Mouse (Mus musculus): ENCODE measurements around the gene Bpifa5.
"Not testable (repeated sequence)": the region's sequence is repeated elsewhere in the genome, so short reads cannot be mapped to it uniquely, and the experiment has no call there.

The Bpifa5 gene

DNA sequence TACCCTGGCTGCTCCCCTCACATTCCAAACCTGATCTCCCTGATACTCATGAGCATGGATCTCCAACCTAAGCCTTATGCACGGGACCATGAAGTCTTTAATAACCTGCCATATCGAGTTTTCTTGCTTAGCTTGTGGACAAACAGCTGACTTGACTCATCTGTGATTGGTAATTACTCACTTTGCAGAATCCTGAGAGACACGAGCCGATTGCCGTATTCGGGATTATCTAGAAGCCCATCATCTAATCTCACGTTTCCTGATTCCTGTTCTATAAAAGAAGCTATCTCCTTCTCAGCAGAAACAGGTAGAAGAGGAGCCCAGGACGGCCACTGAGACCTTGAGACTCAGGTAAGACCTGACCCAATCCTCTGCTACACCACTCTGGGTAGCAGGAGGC, at the start of gene Bpifa5:
Gene Bpifa5, plus strand, starts transcription at position 301 of the 400 bp plus-strand sequence.
- DNase-seq (ENCODE audit: low read depth, low spot score) = no peak

DNA sequence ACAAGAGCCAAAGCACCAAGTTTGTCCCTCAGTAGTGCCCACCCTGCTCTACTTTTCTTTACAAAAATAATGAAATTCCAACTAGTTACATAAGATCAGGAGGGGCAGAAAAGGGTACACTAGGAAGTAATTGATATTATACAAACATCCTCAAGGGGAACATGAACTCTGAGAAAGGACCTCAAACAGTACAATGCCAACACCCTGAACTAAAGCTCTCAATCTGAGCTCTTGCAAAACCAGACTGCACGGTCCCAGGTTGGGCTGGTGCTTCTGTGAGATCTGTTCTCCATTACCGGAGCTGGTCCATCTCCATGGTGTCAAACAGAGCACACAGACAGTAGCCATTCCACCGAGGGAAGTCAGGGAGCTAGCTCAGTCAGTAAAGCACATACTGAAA, 45.0 kb upstream of the Bpifa5 start:
- no peak for DNase-seq (ENCODE audit: low read depth, low spot score)

DNA sequence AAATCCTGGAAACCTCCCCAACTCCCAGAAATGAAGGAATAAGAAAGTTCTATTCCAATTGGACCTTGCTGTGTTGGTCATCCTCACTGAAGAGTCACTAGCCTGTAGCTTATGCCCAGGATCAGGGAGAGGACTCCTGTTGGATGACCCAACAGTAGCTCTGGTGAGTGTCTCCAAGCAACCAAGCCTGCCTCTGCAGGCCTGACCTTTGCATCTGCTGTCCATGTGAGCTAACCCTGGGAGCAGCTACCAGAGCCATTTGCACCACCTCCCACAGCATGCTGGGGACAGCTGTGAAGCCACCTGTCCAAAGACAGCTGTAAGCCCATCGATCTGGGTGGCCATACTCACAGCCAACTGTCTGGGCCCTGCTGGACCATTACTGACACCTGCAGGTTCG, 32.3 kb upstream of the Bpifa5 start, which contains the start of gene Bpifa3:
Gene Bpifa3, plus strand, starts transcription at position 217 of the 400 bp plus-strand sequence.
- no peak for DNase-seq (ENCODE audit: low read depth, low spot score)

DNA sequence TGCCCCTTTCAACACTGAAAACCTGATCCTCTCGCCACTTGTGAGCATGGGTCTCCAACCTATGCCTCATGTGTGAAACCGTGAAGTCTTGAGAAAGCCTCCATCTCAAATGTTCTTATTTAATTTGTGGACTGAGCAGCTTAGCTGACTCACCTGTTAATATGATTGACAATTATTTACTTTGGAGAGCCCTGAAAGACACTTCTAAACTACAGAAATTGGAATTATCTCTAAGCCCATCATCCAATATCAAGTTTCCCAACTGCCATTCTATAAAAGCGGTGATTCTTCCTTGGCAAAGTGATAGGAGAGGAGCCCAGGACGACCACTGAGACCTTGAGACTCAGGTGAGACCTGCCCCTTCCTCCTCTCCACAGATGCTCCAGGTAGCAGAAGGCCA, 19.8 kb upstream of the Bpifa5 start, which contains the start of gene Bpifa1:
Gene Bpifa1, plus strand, starts transcription at position 301 of the 400 bp plus-strand sequence.
- no peak for DNase-seq (ENCODE audit: low read depth, low spot score)

DNA sequence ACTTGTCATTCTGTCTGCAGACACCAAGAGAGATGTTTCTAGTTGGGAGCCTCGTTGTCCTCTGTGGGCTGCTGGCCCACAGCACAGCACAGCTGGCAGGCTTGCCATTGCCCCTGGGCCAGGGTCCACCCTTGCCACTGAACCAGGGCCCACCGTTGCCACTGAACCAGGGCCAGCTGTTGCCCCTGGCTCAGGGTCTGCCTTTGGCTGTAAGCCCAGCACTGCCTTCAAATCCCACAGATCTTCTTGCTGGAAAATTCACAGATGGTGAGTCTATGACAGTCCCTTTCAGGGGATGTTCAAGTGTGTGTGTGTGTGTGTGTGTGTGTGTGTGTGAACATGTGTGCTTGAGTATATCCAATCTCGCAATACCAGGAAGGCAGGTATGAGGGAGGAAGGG, 18.7 kb upstream of the Bpifa5 start:
- no peak for DNase-seq (ENCODE audit: low read depth, low spot score)

DNA sequence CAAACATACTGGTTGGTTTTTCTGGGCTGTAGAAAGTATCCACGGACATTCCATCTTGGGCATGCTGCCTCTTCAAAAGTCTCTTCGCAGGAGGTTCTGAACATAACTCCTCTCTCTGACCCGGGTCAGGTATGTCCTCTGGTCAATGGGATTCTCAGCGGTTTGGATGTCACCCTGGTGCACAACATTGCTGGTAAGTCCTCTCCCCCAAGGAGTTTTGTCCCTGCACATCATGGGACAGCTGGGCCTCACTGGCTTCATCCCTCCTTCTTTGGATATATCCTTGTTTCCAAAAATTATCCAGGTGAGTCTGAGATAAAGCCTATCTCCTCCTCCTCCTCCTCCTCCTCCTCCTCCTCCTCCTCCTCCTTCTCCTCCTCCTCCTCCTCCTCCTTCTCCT, 14.9 kb upstream of the Bpifa5 start:
- DNase-seq (ENCODE audit: low read depth, low spot score) = no peak

DNA sequence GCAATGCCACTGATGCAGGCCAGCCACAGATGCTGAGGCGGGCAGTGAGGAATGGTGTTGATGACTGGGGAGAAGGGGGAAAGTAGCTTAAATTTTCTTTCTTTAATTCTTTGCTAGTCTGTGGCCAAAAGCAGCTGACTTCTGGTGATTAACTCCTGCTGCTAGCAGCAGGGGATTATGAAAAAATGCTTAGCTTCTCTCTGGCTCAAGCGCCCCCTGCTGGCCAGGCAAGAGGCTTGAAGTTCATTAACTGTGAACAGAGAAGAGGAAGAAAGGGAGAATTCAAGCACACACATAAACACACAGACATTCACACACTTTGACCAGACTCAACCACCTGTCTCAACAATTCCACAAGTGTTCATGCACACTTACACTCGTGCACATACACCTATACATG, 4.0 kb upstream of the Bpifa5 start:
- DNase-seq (ENCODE audit: low read depth, low spot score) = no peak

DNA sequence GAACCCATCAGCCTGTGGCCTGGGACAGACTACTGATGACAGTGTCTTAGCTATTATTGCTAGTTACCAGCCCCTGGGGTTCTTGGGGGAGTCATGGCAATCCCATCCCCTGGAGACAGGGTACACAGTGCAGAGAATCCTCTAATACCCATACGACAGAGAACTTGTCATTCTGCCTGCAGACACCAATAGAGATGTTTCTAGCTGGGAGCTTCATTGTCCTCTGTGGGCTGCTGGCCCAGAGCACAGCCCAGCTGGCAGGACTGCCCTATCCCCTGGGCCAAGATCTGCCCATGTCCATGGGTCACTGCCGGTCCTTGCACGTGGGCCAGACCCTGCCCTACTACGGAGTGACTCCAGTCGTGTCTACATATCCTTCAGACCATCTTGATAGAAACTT, 899 bp downstream of the Bpifa5 start:
- DNase-seq (ENCODE audit: low read depth, low spot score) = no peak

DNA sequence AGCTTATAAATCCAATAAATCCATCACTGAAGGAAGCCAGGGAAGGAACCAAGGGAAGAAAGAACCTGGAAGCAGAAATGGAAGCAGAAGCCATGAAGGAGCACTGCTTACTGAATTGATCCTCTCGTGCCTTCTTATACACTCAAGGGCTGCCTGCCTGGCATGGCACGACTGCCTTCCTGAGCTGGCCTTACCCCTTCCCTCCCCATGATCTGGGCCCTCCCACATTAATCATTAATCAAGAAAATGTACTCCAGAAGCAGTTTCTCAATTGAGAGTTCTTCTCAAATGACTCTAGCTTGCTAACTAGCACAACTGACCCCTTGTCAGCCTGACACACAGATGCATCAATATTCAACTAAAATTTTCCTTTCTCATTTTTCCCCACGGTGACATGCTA, 6.8 kb downstream of the Bpifa5 start:
- DNase-seq (ENCODE audit: low read depth, low spot score) = no peak

DNA sequence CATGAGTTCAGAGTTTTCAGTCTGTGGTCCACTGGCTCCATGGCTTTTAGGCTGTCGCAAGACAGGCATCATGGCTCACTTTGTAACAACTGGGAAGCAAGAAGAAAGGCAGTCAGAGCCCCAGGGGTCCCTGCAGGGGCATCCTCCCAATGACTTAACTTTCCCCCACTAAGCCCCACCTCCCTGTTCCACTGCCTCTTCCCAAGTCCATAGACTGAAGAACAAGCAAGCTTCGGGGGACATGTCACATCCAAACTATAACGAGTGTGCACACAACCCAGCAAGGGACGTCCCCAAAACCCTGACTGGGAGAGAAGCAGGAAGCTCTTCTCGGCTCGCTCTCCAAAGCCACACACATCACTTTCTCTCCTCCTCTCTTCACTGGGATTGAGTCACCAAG, 9.2 kb downstream of the Bpifa5 start:
- DNase-seq (ENCODE audit: low read depth, low spot score) = no peak

DNA sequence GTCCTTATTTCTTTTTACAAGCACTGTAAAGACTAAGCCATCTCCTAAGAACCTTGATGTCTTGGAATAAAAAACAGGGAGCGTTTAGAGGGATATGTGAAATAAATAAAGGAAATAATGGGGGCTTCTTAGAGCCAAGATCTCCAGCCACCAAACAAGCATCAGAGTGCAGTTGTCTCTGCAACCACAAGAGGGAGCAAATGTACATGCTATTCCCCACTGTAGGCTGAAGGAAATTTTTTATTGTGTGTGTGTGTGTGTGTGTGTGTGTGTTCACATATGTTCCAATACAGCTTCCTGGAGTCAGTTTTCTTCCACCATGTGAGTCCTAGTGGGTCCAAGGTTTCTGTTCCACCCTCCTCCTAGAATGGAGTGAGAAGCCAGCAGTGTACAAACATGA, 10.9 kb downstream of the Bpifa5 start:
- no peak for DNase-seq (ENCODE audit: low read depth, low spot score)

DNA sequence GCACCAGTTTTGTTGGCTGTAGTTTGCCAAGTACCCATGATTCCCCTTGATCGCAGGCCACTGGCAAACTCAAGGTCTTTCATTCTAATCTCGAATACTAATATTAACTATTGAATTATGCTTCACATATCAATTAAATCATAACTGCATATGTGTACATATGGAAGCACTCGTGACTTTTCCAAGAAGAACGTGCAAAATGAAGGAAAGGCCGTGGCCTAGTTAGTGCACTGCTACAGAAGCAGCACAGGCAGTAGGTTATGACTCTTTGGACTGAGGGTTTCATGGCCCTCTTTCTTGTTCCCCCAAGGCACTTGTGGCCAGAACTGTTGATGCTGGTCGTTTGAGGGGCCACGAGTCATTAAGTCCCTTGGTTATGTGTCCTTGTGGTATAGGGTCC, 19.5 kb downstream of the Bpifa5 start:
- DNase-seq (ENCODE audit: low read depth, low spot score) = not testable (repeated sequence)

DNA sequence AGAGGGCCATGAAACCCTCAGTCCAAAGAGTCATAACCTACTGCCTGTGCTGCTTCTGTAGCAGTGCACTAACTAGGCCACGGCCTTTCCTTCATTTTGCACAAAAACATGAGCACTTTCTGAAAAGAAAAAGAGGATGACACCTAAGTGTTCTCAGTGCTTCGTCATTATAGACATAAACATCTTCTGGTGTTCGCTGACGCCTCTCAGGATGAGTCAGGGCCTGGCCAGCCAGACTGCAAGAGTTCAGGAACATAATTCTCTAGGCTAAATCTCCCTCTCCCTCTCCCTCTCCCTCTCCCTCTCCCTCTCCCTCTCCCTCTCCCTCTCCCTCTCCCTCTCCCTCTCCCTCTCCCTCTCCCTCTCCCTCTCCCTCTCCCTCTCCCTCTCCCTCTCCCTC, 20.7 kb downstream of the Bpifa5 start:
- not testable (repeated sequence) for DNase-seq (ENCODE audit: low read depth, low spot score)

DNA sequence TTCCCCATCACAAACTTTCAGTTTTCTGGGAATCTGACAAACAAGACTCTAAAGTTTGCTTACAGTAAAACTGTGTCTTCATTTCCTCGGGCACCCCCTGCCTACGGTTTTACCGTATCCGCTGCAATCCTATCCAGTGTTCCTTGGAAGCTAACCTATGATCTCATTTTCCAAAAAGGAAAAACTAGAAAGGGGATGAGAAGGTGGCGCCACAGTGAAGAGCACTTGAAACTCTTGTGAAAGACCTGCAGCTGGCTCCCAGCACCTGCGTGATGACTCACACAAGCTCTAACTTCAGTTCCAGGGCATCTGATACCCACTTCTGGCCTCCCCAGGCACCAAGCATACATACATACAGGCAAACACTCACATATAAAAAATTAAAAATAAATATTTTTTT, 22.9 kb downstream of the Bpifa5 start:
- no peak for DNase-seq (ENCODE audit: low read depth, low spot score)

DNA sequence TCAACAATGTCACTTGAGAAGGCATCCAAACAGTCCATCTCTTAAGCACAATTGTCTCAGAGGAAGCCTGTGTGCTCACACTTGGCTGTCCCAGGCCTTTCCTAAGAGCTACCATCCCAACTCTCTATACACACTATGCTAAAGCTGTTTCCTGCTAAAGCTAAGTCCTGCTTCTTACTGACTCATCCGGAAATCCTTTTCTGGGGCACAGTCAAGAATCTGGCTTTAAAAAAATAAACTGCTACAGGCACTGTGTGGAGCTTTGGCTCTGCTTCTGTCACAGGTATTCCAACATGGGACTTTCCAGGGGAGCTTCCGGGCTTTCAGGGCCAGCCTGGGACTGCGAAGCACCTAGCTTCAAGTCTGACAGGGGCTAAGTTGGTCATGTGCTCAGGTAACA, 23.3 kb downstream of the Bpifa5 start:
- no peak for DNase-seq (ENCODE audit: low read depth, low spot score)

DNA sequence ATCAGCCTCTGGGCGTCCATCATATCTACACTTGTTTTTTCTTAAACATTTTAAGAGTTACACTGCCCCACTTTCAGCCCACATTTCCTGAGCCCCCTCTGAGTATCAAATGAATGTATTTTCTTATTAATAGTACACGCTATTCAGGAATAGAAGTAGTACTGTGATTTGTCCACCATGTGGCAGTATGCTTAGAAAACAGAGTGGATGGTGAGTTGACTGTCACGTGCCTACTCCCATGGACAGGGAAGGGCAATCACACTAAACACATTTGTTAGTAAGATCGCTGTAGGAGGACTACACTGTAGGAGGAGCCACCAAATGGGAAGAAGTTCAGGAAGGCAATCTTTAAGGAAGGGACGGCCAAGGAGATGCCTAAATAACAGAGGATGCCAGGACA, 25.1 kb downstream of the Bpifa5 start:
- no peak for DNase-seq (ENCODE audit: low read depth, low spot score)

DNA sequence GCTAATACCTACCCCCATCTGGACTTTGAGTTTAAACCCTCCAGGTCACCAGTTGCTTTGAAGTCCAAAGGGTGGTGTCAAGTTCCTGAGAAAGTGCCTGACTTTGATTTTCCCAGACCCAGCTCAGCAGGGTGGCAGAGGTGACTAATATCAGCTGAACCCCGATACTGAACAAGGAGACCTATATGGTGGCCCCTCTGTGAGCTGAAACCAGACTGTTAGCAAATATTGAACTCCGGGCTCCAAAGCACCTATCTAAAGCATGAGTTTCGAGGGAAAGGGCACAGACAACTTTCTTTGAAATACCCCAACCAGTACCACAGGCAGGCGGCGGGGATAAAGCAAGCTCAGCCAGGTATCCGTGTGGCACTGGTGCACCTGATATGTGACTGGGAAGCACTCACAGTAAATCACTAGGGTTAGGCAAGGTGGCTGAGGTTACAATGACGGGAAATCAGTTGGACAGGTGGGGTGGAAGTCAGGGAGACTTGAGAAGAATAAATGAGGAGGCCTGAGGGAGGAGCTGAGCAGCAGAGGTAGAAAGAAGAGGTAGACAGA, 27.5 kb downstream of the Bpifa5 start:
- no peak for DNase-seq (ENCODE audit: low read depth, low spot score)

DNA sequence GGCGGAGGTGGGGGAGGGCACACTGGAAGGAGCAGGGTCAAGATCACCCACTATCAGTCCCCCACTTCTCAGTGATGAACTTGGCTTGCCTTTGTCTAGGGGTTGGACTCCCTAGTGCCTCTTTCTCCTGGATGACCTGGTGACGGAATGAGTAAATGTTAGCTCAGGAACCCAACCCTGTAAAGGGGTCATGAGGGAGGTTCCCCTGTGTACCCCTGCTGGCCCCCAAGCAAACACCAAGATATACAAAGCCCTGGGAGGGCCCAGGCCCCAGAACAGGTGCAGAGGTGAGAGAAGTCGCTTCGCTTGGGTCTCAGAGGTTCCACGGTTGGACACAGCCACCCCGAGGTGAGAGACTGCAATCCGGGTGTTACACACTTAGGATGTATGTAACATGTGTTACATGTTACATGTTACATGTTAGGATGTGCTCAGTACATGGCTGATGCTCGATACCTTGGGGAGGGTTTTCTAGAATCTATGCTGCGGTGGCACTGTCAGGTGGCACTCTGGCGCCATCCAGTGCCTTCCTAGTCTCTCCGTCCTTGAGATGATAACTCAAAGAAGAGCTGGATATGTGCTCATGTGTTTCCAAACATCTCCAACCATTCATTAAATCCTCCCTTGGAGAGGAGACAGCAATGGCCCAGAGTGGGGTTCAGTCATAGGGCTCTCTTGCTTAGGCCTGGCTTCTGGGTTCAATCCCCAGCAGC, 28.3 kb downstream of the Bpifa5 start, which contains the start of gene Bpifb1:
Gene Bpifb1, plus strand, starts transcription at position 273 of the 713 bp plus-strand sequence.
- DNase-seq (ENCODE audit: low read depth, low spot score) = no peak

DNA sequence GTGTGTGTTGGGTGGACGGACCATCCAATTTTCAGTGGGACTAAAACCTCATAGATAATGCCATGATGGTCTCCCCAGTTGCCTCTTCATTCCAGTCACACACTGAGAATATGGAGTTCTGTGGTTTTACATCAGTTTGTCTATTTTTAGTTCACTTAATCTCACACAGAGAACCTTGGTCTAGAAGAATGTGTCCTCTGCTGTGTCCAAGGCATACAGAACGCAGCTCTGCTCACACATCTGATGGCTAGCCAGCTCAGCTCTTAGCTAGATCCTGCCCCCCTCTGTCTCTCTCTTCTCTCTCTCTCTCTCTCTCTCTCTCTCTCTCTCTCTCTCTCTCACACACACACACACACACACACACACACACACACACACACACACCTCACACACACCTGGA, 29.7 kb downstream of the Bpifa5 start:
- no peak for DNase-seq (ENCODE audit: low read depth, low spot score)

DNA sequence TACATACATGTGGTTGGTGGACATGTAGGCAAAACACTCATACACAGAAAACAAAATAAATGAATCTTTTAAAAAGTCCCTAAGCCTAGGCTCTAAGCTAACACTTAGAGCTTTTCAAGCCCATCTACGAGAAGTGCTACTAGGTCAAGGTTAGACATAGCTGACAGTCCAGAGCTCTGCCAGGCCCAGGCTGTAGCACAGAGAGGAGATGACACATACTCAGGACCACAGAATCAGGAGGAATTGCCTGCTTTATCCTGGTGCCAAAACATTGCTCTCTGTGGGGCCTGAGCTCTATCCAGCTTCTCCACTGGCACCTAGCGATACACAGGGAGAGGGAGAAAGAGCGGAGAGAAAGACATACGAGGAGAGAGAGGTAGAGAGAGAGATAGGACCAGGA, 30.7 kb downstream of the Bpifa5 start:
- DNase-seq (ENCODE audit: low read depth, low spot score) = no peak

DNA sequence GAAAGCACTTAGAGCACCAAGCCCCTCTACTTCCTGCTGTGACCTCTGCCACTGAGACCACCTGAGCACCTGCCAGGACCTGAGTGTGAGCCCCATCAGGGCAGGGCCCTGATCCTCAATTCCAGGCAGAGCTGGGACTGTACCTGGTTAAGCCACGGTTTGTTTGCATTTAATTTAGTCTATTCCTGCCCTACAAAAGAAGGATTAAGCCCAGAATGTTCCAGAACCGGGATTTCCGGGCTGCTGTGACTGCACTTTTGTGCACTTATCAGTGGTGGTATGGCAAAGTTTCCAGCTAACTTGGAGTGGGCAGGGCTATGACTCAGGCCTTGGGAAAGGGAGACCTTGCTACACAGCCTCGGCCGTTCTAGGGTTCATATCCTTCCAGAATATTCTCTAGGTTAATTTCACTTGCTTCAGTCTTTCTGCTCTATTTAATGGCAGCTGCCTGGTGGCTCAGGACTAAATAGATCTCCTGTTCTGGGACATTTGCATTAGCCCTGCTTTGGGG, 31.6 kb downstream of the Bpifa5 start:
- DNase-seq (ENCODE audit: low read depth, low spot score) = no peak

DNA sequence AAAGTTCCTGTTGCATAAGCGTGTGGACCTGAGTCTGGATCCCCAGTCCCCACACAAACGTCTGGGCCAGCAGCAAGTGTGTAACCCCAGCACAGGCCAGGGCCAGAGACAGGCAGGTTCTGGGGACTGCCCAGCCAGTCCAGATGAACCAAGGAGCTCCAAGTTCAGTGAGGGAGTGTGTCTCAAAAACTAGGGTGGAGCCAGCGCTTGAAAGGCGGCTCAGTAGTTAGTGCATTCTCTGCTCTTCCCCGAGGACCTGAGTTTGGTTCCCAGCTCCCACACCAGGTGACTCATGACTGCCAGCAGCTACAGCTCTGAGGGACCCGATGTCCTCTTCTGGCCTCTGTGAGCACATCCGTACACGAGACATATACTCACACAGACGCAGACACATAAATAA, 34.6 kb downstream of the Bpifa5 start:
- DNase-seq (ENCODE audit: low read depth, low spot score) = no peak

DNA sequence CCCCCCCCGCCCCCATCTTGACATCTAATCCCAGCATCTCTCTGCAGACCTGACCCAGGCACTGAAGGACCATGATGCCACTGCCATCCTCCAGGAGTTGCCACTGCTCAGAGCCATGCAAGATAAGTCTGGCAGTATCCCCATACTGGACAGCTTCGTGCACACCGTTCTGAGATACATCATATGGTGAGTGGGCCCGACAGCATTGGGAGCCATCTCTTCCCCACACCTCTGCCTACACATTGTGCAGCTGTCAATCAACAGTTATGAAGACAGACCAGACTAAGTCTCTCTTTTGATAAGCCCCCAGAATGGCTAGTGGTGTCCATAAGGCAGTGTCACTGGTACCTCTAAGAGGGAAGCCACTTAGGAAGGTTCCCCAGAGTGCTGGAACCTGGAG, 42.2 kb downstream of the Bpifa5 start:
- DNase-seq (ENCODE audit: low read depth, low spot score) = no peak
